Mouse (Mus musculus): Measurements from ENCODE around the gene Cfap43.

Cfap43 gene

GRCm38 (mm10) chr19:47919126-47919965 is at the start of gene Cfap43, which contains the start of gene Itprip:
Gene Cfap43 (minus strand): TSS chr19:47919287.
Gene Itprip (minus strand): TSS chr19:47919299.
- DNase-seq (ENCODE audit: extremely low spot score), result peak; percentile 90

- no peak for DNase-seq (ENCODE audit: extremely low spot score)
Measured at GRCm38 (mm10) chr19:47958181-47958580, 39.1 kb upstream of the Cfap43 start.

- no peak for DNase-seq (ENCODE audit: extremely low spot score)
Measured at GRCm38 (mm10) chr19:47953169-47953568, 34.1 kb upstream of the Cfap43 start.

- no peak for DNase-seq (ENCODE audit: extremely low spot score)
Measured at GRCm38 (mm10) chr19:47950946-47951345, 31.9 kb upstream of the Cfap43 start.

- no peak for DNase-seq (ENCODE audit: extremely low spot score)
Measured at GRCm38 (mm10) chr19:47946821-47947465, 27.9 kb upstream of the Cfap43 start.

- no peak for DNase-seq (ENCODE audit: extremely low spot score)
Measured at GRCm38 (mm10) chr19:47939361-47939760, 20.3 kb upstream of the Cfap43 start.

- DNase-seq (ENCODE audit: extremely low spot score), result peak; percentile 85
Measured at GRCm38 (mm10) chr19:47937443-47938406, 18.6 kb upstream of the Cfap43 start, which contains the start of gene Cfap58. Gene Cfap58 (plus strand): TSS chr19:47937675.

GRCm38 (mm10) chr19:47936938-47937337 is 17.9 kb upstream of the Cfap43 start:
- no peak for DNase-seq (ENCODE audit: extremely low spot score)

- no peak for DNase-seq (ENCODE audit: extremely low spot score)
Measured at GRCm38 (mm10) chr19:47936490-47936889, 17.4 kb upstream of the Cfap43 start.

GRCm38 (mm10) chr19:47935530-47935929 is 16.4 kb upstream of the Cfap43 start:
- DNase-seq (ENCODE audit: extremely low spot score), result no peak

GRCm38 (mm10) chr19:47934636-47935238 is 15.7 kb upstream of the Cfap43 start:
- DNase-seq (ENCODE audit: extremely low spot score), result no peak

GRCm38 (mm10) chr19:47934146-47934545 is 15.1 kb upstream of the Cfap43 start:
- no peak for DNase-seq (ENCODE audit: extremely low spot score)

- DNase-seq (ENCODE audit: extremely low spot score), result peak; percentile 38
Measured at GRCm38 (mm10) chr19:47931982-47932638, 13.0 kb upstream of the Cfap43 start.

GRCm38 (mm10) chr19:47929043-47929442 is 10.0 kb upstream of the Cfap43 start:
- DNase-seq (ENCODE audit: extremely low spot score), result no peak

- no peak for DNase-seq (ENCODE audit: extremely low spot score)
Measured at GRCm38 (mm10) chr19:47927032-47927431, 7.9 kb upstream of the Cfap43 start.

GRCm38 (mm10) chr19:47925819-47926218 is 6.7 kb upstream of the Cfap43 start:
- no peak for DNase-seq (ENCODE audit: extremely low spot score)

- DNase-seq (ENCODE audit: extremely low spot score), result no peak
Measured at GRCm38 (mm10) chr19:47919966-47920375, 884 bp upstream of the Cfap43 start.

- peak; percentile 60 for DNase-seq (ENCODE audit: extremely low spot score)
Measured at GRCm38 (mm10) chr19:47918455-47919101, 509 bp downstream of the Cfap43 start.

GRCm38 (mm10) chr19:47918016-47918415 is 1.1 kb downstream of the Cfap43 start:
- no peak for DNase-seq (ENCODE audit: extremely low spot score)

GRCm38 (mm10) chr19:47917396-47917795 is 1.7 kb downstream of the Cfap43 start:
- no peak for DNase-seq (ENCODE audit: extremely low spot score)

All from embryo, embryonic 9.5 days (tissue).